Mouse (Mus musculus) forebrain, embryonic 14.5 days (tissue): ENCODE measurements around the gene Ankrd66. TPM values are rescaled to one million over a fixed set of nuclear protein-coding genes. Genes with fewer than 3 reads are reported as not detected.

Experiments
- ATAC-seq: fragments of 200-750 bp; cut with Nextera tagmentation; 2 replicates; pipeline ENCODE4 v1.8.0; 2017; ENCODE audit warnings: mild to moderate bottlenecking, moderate library complexity
- DNase-seq: peaks from one replicate; pipeline ENCODE4 v3.0.0-alpha.2; 2015; ENCODE audit warnings: low spot score
- H3K27ac ChIP-seq: fragments of 300-500 bp; sonication (generic); 2 replicates; pipeline ENCODE4 v1.5.1; 2014; ENCODE audit warnings: low read depth, mild to moderate bottlenecking, control low read depth, low read length, moderate library complexity
- H3K27me3 ChIP-seq: fragments of 300-500 bp; sonication (generic); replicated peaks from 2 replicates; pipeline ENCODE4 v1.6.1; 2014; ENCODE audit warnings: low read length, control low read depth, mixed read lengths; ENCODE audit not compliant: control insufficient read depth, insufficient read depth
- H3K36me3 ChIP-seq: fragments of 300-500 bp; sonication (generic); 2 replicates; pipeline ENCODE4 v1.6.1; 2014; ENCODE audit warnings: low read length, control low read depth; ENCODE audit not compliant: control insufficient read depth, insufficient read depth
- H3K4me1 ChIP-seq: fragments of 300-500 bp; sonication (generic); 2 replicates; pipeline ENCODE4 v1.6.1; 2014; ENCODE audit warnings: antibody characterized with exemption, low read length, control low read depth; ENCODE audit not compliant: control insufficient read depth, insufficient read depth
- H3K4me2 ChIP-seq: fragments of 300-500 bp; sonication (generic); 2 replicates; pipeline ENCODE4 v1.6.1; 2014; ENCODE audit warnings: mild to moderate bottlenecking, control low read depth, low read length
- H3K4me3 ChIP-seq: fragments of 300-500 bp; sonication (generic); 2 replicates; pipeline ENCODE4 v1.5.1; 2014; ENCODE audit warnings: low read depth, low read length, control low read depth
- H3K9ac ChIP-seq: fragments of 300-500 bp; sonication (generic); 2 replicates; pipeline ENCODE4 v1.6.1; 2014; ENCODE audit warnings: mild to moderate bottlenecking, low read length, control low read depth, moderate library complexity
- H3K9me3 ChIP-seq: fragments of 300-500 bp; sonication (generic); replicated peaks from 2 replicates; pipeline ENCODE4 v1.6.1; 2016; ENCODE audit warnings: low read length, control low read depth, mixed read lengths; ENCODE audit not compliant: control insufficient read depth
- WGBS: fragments of 180-500 bp; shearing (Covaris S2); extraction: QIAGEN DNeasy Blood & Tissue Kit; methylation state at CpG from one replicate; pipeline ENCODE4 v1.1.7; 2014; 5-methylcytosine and 5-hydroxymethylcytosine counted together
- polyA plus RNA-seq: library from polyadenylated mRNA; unstranded; fragments of >200 nt; fragmentation: Nextera tagmentation; extraction: Ambion mirVana; gene quantifications from 2 replicates; pipeline ENCODE4 v1.2.1, GENCODE M21; 2014

The Ankrd66 gene
- polyA plus RNA-seq, 1 experiment from 2014 or later = 0.34 TPM

DNA sequence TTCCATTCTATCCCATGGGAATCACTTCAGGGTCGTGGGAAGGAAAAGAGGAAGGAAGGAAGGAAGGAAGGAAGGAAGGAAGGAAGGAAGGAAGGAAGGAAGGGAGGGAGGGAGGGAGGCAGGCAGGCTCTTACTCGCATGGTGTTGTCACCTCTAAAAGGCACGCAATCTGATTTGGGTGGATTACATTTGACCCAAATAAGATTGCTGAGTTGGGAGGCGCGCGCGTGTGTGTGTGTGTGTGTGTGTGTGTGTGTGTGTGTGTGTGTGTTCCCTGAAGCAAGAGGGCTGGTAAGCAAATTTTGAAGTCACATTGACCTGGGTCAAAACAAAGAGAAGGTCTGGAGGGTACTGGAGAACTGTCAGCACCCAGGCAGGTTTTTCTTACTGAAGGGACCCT lies 25.8 kb upstream of the Ankrd66 start:
- WGBS = 65% methylated on average over 7 of the region's 7 CpGs
- H3K4me2 ChIP-seq = no peak overlapping the region
- H3K4me3 ChIP-seq = no peak overlapping the region
- H3K36me3 ChIP-seq = no peaks in the 10 kb centered on the region
- DNase-seq (no peak), ATAC-seq (no peak)
- H3K27ac ChIP-seq = no peak overlapping the region
- H3K9ac ChIP-seq = no peak overlapping the region
- H3K4me1 ChIP-seq = peaks cover 5% of the 10 kb centered on the region
- H3K27me3 ChIP-seq = no peaks in the 10 kb centered on the region
- H3K9me3 ChIP-seq = no peaks in the 10 kb centered on the region

DNA sequence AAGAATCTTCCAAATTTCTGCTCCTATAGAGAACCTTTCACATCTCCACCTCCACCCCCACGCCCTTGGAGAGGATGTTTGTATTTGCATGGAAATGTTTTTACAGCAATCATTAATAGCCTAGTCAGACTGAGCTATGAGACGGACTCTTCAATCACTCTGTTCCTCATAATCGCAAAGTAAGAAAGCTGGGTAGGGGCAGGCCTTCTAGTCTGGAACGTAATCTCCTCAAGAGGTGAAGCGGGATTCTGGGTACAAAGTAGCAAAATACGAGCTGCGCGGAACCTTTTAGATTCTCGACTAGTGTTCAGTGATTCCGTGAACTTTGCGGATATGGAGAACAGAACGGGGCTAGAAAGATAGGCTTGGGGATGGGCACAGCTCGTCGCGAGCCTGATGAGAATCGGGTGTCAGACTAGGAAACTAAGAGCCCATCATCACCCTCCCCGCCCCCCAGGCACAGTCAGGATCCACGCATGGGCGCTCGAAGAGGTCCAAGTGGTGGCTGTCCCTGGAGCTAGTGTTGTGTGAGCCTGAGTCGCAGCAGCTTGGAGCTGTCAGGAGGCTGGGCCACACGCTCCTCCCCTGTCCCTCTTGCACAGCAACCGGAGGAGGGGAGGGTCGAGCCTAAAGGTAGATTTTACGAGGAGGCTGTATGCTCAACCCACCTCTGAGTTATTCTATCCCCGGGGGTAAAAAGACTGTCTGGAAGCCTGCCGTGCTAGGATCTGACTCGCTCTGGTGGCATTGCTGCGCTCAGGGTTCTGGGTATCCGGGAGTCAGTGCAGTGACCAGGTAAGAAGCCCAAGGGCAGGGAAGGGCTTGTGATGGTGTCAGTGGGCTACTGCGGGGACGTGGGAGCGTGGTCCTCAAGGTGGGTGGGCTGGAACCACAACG lies 24.8 kb upstream of the Ankrd66 start, which contains the start of gene Pla2g7:
Gene Pla2g7, plus strand, starts transcription at position 107 of the 897 bp plus-strand sequence.
- Histone ChIP-seq H3K4me1 (no peaks in the 10 kb centered on the region), H3K4me2 (peak within 1 kb of the TSS; percentile 61), H3K9ac (peak within 1 kb of the TSS; percentile 45), H3K27ac (no peak within 1 kb of the TSS), H3K36me3 (no peaks in the 10 kb centered on the region), H3K27me3 (no peaks in the 10 kb centered on the region), H3K9me3 (no peaks in the 10 kb centered on the region), H3K4me3 (peak within 1 kb of the TSS; percentile 35)
- peak; percentile 68 for DNase-seq
- WGBS = under 1% methylated on average over 34 of the region's 34 CpGs
- peak; percentile 92 for ATAC-seq

DNA sequence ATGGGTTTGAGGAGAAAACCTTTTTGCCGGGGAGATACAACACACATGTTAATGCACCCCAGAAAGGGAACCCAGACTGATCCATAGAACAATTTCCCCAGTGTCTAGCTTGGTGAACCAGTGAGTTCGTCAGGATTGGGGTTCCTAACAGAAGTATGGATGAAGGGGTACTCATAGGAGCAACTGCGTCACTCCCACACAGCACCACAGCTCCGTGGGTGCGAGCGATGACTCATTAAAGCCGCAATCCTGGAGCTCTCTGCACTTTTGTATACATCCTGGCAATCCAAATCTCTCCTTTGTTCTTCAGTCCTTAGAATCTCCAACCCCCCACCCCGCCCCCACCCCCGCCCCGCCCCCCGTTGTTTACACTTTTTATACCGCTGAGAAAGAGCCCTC lies 24.2 kb upstream of the Ankrd66 start:
- H3K27ac ChIP-seq = no peak overlapping the region
- peak; percentile 50 for DNase-seq
- peak overlapping the region; percentile 45 for H3K9ac ChIP-seq
- WGBS = 4% methylated on average over 12 of the region's 12 CpGs
- H3K36me3 ChIP-seq = no peaks in the 10 kb centered on the region
- peak; percentile 65 for ATAC-seq
- H3K4me1 ChIP-seq = no peaks in the 10 kb centered on the region
- peak overlapping the region; percentile 35 for H3K4me3 ChIP-seq
- H3K9me3 ChIP-seq = no peaks in the 10 kb centered on the region
- H3K4me2 ChIP-seq = peak overlapping the region; percentile 61
- H3K27me3 ChIP-seq = no peaks in the 10 kb centered on the region

DNA sequence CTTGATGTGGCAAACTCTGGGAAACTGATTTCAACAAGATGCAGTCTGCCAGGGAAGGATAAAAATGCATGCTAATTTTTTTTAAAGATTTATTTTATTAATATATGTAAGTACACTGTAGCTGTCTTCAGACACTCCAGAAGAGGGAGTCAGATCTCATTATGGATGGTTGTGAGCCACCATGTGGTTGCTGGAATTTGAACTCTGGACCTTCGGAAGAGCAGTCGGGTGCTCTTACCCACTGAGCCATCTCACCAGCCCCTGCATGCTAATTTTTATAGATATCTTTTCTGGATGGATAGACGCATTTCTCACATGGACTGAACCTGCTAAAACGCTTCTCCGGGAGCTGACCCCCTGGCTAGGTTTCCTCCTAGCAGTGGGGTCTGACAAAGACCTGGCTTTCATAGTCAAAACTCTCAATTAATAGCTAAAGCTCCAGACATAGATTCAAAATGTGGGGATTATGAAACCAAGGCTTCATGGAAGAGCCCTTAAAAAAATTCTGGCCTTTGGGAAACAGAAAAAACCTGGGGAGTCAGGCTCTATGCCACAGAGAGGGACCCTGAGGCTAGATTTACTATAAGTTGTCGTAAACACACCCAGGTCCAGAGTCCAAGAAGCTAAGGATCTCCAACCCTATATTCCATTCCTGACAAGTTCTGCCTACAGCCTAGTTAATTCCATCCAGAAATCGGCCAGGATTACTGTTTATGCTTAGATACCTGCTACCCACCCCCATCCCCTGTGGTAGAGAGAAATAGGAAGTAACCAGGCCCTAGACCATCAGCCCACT lies 20.0 kb upstream of the Ankrd66 start:
- Histone ChIP-seq H3K9me3 (no peaks in the 10 kb centered on the region), H3K4me2 (no peak overlapping the region), H3K27me3 (no peaks in the 10 kb centered on the region), H3K4me1 (no peaks in the 10 kb centered on the region), H3K27ac (no peak overlapping the region), H3K36me3 (no peaks in the 10 kb centered on the region), H3K9ac (no peak overlapping the region), H3K4me3 (no peak overlapping the region)
- ATAC-seq (no peak), DNase-seq (no peak)
- 88% methylated on average over 7 of the region's 7 CpGs for WGBS

DNA sequence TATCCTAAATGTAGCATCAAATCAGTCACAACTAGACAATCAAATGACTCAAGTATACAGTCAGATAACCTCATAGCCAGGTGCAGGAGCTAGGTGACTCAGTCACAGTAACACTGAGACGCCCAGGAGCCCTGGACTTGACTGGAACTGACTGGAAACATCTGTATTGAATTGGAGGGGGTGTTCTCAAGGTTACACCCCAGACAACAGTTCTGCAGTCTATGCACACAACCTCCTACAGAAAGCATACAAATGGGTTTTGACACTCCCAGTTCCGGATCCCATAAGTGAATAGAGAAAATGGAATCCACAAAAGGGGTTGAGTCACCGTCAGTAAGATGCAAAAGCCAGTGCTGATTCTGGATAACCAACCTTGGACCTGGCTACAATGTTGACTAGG lies 15.2 kb upstream of the Ankrd66 start:
- no peak for DNase-seq
- ATAC-seq = no peak
- Histone ChIP-seq H3K9me3 (no peaks in the 10 kb centered on the region), H3K27ac (no peak overlapping the region), H3K9ac (no peak overlapping the region), H3K27me3 (no peaks in the 10 kb centered on the region), H3K4me3 (no peak overlapping the region), H3K4me1 (no peaks in the 10 kb centered on the region), H3K4me2 (no peak overlapping the region), H3K36me3 (no peaks in the 10 kb centered on the region)
- WGBS = 86% methylated on average over 3 of the region's 3 CpGs

DNA sequence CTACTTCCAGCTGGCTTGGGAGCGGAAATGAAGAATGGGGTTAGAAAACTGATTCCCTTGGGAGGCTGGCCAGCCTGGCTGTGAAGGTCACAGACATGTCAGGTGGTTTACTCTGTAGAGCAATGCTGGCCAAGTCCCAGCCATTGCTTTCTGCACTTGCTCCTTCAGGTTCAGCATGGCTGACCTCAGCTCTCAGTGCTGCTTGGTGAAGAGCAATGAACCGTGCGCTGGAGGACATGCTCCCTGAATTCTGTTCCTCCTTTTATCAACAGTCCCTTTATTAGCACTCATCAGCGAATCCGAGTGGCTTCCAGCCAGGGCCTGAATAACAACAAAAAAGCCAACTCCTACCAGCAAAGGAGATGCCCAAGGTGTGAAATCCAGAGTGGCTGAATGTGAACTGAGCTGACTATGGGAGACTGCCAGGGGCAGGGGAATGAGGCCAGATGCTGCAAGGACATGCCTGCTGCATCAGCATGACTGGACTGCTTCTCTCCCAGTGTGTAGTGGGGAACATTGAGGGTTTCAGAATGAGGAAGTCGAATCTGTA lies 14.2 kb upstream of the Ankrd66 start:
- no peaks in the 10 kb centered on the region for H3K36me3 ChIP-seq
- no peak overlapping the region for H3K4me2 ChIP-seq
- no peaks in the 10 kb centered on the region for H3K27me3 ChIP-seq
- peak; percentile 62 for ATAC-seq
- DNase-seq = peak; percentile 35
- 50% methylated on average over 6 of the region's 6 CpGs for WGBS
- H3K4me1 ChIP-seq = no peaks in the 10 kb centered on the region
- no peak overlapping the region for H3K27ac ChIP-seq
- no peak overlapping the region for H3K4me3 ChIP-seq
- H3K9me3 ChIP-seq = no peaks in the 10 kb centered on the region
- no peak overlapping the region for H3K9ac ChIP-seq

DNA sequence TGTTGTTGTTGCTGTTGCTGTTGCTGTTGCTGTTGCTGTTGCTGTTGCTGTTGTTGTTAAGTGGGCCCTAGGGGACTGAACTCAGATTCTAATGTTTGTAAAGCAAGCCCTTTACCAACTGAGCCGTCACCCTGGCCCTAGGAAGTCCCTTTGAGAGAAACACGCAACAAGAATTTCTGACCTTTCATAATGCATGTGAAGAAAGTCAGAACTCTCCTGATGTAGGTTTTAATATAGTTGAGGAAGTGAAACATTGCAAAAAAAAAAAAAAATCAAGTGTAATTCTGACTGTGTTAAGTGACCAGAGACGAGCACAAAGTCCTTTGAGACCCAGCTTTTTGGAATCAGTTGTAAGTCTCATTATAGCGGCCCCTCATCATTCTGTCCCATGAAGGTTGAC lies 13.7 kb upstream of the Ankrd66 start:
- Histone ChIP-seq H3K9ac (no peak overlapping the region), H3K36me3 (no peaks in the 10 kb centered on the region), H3K4me2 (no peak overlapping the region), H3K9me3 (no peaks in the 10 kb centered on the region), H3K4me1 (no peaks in the 10 kb centered on the region), H3K4me3 (no peak overlapping the region), H3K27ac (no peak overlapping the region), H3K27me3 (no peaks in the 10 kb centered on the region)
- DNase-seq (no peak), ATAC-seq (no peak)
- WGBS = 94% methylated on average over 4 of the region's 4 CpGs

DNA sequence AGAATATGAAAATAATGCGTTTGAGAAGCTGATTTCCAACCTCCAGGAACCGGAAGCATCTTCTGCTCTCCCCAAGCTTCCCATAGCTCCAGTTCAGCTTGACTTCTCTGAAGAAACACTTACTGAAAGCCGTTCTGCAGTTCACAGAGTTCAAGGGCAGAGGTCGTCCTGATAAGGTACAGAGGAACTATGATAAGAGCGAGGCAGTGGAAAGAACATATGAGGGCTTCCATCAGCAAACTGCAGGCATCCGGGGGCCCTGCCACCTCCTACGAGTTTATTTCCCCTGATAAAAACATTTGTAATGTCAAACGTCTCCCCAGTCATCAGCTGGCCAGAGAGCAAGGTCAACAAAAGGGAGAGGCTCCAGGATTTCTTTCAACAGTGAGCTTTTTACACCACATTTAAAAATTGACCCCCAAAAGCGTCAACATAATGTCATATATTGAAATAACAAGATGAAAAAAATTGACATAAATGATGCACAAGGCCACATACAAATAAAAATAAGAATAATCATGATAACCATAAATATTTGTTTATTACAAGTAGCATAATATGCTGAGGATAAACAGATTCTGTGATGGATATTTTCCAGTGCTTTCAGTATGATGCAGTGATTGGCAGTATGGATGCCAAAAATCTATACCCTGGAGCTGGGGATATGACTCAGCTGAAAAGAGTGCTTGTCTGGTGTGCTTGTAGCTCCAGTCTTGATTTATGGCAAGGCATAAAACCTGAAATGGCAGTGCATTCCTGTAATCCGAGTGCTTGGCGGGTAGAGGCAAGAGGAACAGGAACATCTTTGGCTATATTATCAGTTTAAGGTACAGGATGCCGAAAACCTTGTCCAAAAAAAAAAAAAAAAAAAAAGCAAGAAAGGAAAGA lies 11.3 kb upstream of the Ankrd66 start:
- no peak overlapping the region for H3K27ac ChIP-seq
- no peaks in the 10 kb centered on the region for H3K27me3 ChIP-seq
- H3K4me1 ChIP-seq = no peaks in the 10 kb centered on the region
- H3K9me3 ChIP-seq = no peaks in the 10 kb centered on the region
- H3K9ac ChIP-seq = no peak overlapping the region
- DNase-seq (no peak), ATAC-seq (no peak)
- H3K36me3 ChIP-seq = no peaks in the 10 kb centered on the region
- no peak overlapping the region for H3K4me3 ChIP-seq
- no peak overlapping the region for H3K4me2 ChIP-seq
- 85% methylated on average over 12 of the region's 12 CpGs for WGBS
